Mouse (Mus musculus) liver, embryonic 14.5 days (tissue): ENCODE data around the gene Rcsd1.

ENCODE experiments used
- CTCF ChIP-seq: IDR thresholded peaks from 2 replicates; pipeline ENCODE4 v1.5.1; 2016; ENCODE audit warnings: antibody characterized with exemption, low read depth, control low read depth
- EP300 ChIP-seq: IDR thresholded peaks from 2 replicates; pipeline ENCODE4 v1.6.1; 2016; ENCODE audit warnings: antibody characterized with exemption, low read depth

GRCm38 (mm10) chr1:165601775-165602280, 107.7 kb downstream of the Rcsd1 start:
- TF ChIP-seq CTCF, result no peak
- no peak for TF ChIP-seq EP300
